Mouse (Mus musculus) midbrain, embryonic 13.5 days (tissue): ENCODE data around the gene Adra1b. TPM values are rescaled to one million over a fixed set of nuclear protein-coding genes. Genes with fewer than 3 reads are reported as not detected.

Experiments
- ATAC-seq: fragments of 200-750 bp; cut with Nextera tagmentation; 2 replicates; pipeline ENCODE4 v1.8.0; 2017; ENCODE audit warnings: mild to moderate bottlenecking, moderate TSS enrichment, moderate library complexity
- H3K27ac ChIP-seq: fragments of 300-500 bp; sonication (generic); 2 replicates; pipeline ENCODE4 v1.5.1; 2015; ENCODE audit warnings: inconsistent platforms, mild to moderate bottlenecking, moderate library complexity
- H3K27me3 ChIP-seq: fragments of 300-500 bp; sonication (generic); 2 replicates; pipeline ENCODE4 v1.6.1; 2015; ENCODE audit warnings: mild to moderate bottlenecking, inconsistent platforms
- H3K36me3 ChIP-seq: fragments of 300-500 bp; sonication (generic); 2 replicates; pipeline ENCODE4 v1.6.1; 2015; ENCODE audit warnings: mild to moderate bottlenecking, inconsistent platforms
- H3K4me1 ChIP-seq: fragments of 300-500 bp; sonication (generic); replicated peaks from 2 replicates; pipeline ENCODE4 v1.6.1; 2015; ENCODE audit warnings: inconsistent platforms
- H3K4me2 ChIP-seq: fragments of 300-500 bp; sonication (generic); replicated peaks from 2 replicates; pipeline ENCODE4 v1.6.1; 2015; ENCODE audit warnings: moderate library complexity, mild to moderate bottlenecking, inconsistent platforms
- H3K4me3 ChIP-seq: fragments of 300-500 bp; sonication (generic); replicated peaks from 2 replicates; pipeline ENCODE4 v1.5.1; 2015; ENCODE audit warnings: mild to moderate bottlenecking, inconsistent platforms
- H3K9ac ChIP-seq: fragments of 300-500 bp; sonication (generic); replicated peaks from 2 replicates; pipeline ENCODE4 v1.6.1; 2015; ENCODE audit warnings: mild to moderate bottlenecking, inconsistent platforms
- H3K9me3 ChIP-seq: fragments of 300-500 bp; sonication (generic); 2 replicates; pipeline ENCODE4 v1.6.1; 2016; ENCODE audit warnings: mild to moderate bottlenecking, inconsistent platforms
- WGBS: fragments of 180-500 bp; shearing (Covaris S2); methylation state at CpG from one replicate; pipeline ENCODE4 v1.1.7; 2015; 5-methylcytosine and 5-hydroxymethylcytosine counted together
- polyA plus RNA-seq: library from polyadenylated mRNA; unstranded; fragments of >200 nt; fragmentation: Nextera tagmentation; extraction: Ambion mirVana; gene quantifications from 2 replicates; pipeline ENCODE4 v1.2.1, GENCODE M21; 2015

Gene Adra1b
- polyA plus RNA-seq, 1 experiment from 2014 or later = 2.5 TPM

- Histone ChIP-seq H3K4me2 (no peak overlapping the region), H3K27me3 (no peaks in the 10 kb centered on the region; the same call in 1 of the 2 replicates), H3K4me1 (no peaks in the 10 kb centered on the region), H3K36me3 (no peaks in the 10 kb centered on the region), H3K9me3 (no peaks in the 10 kb centered on the region), H3K27ac (no peak overlapping the region), H3K9ac (no peak overlapping the region), H3K4me3 (no peak overlapping the region)
- no peak for ATAC-seq
- WGBS = 83% methylated on average over 1 of the region's 1 CpGs
These were observed 146.4 kb downstream of the Adra1b start for GRCm38 (mm10) chr11:43754568-43754967.

- Histone ChIP-seq H3K27ac (no peak overlapping the region), H3K9ac (no peak overlapping the region), H3K36me3 (no peaks in the 10 kb centered on the region), H3K4me3 (no peak overlapping the region), H3K9me3 (no peaks in the 10 kb centered on the region), H3K4me1 (peaks cover 9% of the 10 kb centered on the region), H3K27me3 (no peaks in the 10 kb centered on the region; the same call in 1 of the 2 replicates), H3K4me2 (no peak overlapping the region)
- no peak for ATAC-seq
- WGBS = 66% methylated on average over 2 of the region's 2 CpGs
These were observed 149.5 kb downstream of the Adra1b start for GRCm38 (mm10) chr11:43751542-43751941.

GRCm38 (mm10) chr11:43747233-43748226, 153.5 kb downstream of the Adra1b start, which contains the start of gene Ttc1:
TSS of gene Ttc1 (minus strand) at chr11:43748008.
- H3K36me3 ChIP-seq = peaks cover 24% of the 10 kb centered on the region
- no peaks in the 10 kb centered on the region for H3K9me3 ChIP-seq
- H3K4me3 ChIP-seq = peak within 1 kb of the TSS; percentile 85
- H3K27ac ChIP-seq = peak within 1 kb of the TSS; percentile 59
- peak within 1 kb of the TSS; percentile 85 for H3K9ac ChIP-seq
- 5% methylated on average over 47 of the region's 47 CpGs for WGBS
- peak; percentile 100 for ATAC-seq
- peak within 1 kb of the TSS; percentile 82 for H3K4me2 ChIP-seq
- H3K4me1 ChIP-seq = peaks cover 11% of the 10 kb centered on the region
- no peaks in the 10 kb centered on the region; the same call in 1 of the 2 replicates for H3K27me3 ChIP-seq

- Histone ChIP-seq H3K9me3 (no peaks in the 10 kb centered on the region), H3K27me3 (no peaks in the 10 kb centered on the region), H3K4me1 (no peaks in the 10 kb centered on the region), H3K4me3 (no peak overlapping the region), H3K9ac (no peak overlapping the region), H3K36me3 (peaks cover 46% of the 10 kb centered on the region), H3K4me2 (no peak overlapping the region), H3K27ac (no peak overlapping the region)
- no peak for ATAC-seq
- 92% methylated on average over 7 of the region's 7 CpGs for WGBS
These were observed 172.2 kb downstream of the Adra1b start for GRCm38 (mm10) chr11:43728737-43729301.

GRCm38 (mm10) chr11:43727796-43728195, 173.2 kb downstream of the Adra1b start:
- peaks cover 42% of the 10 kb centered on the region for H3K36me3 ChIP-seq
- H3K27ac ChIP-seq = no peak overlapping the region

More at GRCm38 (mm10) chr11:43727796-43728195, 173.2 kb downstream of the Adra1b start:
- WGBS = 85% methylated on average over 7 of the region's 7 CpGs
- Histone ChIP-seq H3K4me1 (no peaks in the 10 kb centered on the region), H3K9ac (no peak overlapping the region), H3K27me3 (no peaks in the 10 kb centered on the region), H3K9me3 (no peaks in the 10 kb centered on the region), H3K4me3 (no peak overlapping the region), H3K4me2 (no peak overlapping the region)
- ATAC-seq = no peak

Other genes with a start within 250 kb of the Adra1b start
- gene Pwwp2a, start 219.2 kb downstream of the Adra1b start, polyA plus RNA-seq = 30.1 and 36.3 TPM in 2 replicates
- gene Ttc1, start 153.2 kb downstream of the Adra1b start, polyA plus RNA-seq = 91.5 and 95.2 TPM in 2 replicates